In the genomic region with DNA sequence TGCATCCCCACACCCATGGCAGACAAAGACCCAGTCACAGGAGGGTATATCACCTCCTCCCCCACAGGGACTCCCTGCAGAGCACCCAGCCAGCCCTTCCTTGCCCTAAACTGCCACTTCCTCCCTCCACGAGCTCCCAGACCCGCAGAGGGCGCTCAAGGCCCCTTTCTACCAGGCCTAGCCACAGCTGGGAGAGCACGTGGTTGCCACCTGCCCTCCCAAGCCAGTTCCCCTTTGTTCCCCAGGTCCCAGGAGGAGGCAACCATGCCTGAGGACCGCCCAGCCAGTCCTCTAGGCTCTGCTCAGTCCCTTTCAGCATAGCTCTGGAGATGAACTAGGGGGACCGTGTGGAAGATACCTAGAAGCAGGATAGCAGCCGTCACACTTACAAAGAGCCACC, we compare ENCODE assay signal across 8 mouse cellular contexts. TPM values are rescaled to one million over a fixed set of nuclear protein-coding genes. Genes with fewer than 3 reads are reported as not detected.
A peak's percentile ranks its signal among the peaks of the same experiment; 100 is the strongest.
DNase-seq lines count a peak whose midpoint lies in the region; ATAC-seq and TF ChIP-seq lines count a peak whose summit lies in the region.

No protein-coding gene starts in this region.

- peak overlapping the region; percentile 27; the same call in 1 of the 2 replicates for H3K9ac ChIP-seq in ES-Bruce4 (ENCODE audit: low read depth, poor library complexity, severe bottlenecking)
- H3K9ac ChIP-seq in forebrain, embryonic 11.5 days (ENCODE audit: low read length) = peak overlapping the region; percentile 47
- no peak overlapping the region for H3K9ac ChIP-seq in heart, postnatal 0 days (replicated peaks; ENCODE audit: low read depth, low read length)

- 8% methylated on average over 7 of the region's 7 CpGs for WGBS in forebrain, embryonic 11.5 days
- WGBS in heart, postnatal 0 days = 16% methylated on average over 7 of the region's 7 CpGs
- WGBS in lung, adult 2 months = 21% methylated on average over 7 of the region's 7 CpGs

- no peaks in the 10 kb centered on the region for H3K36me3 ChIP-seq in ES-Bruce4 (ENCODE audit: control insufficient read depth, insufficient read depth, low read length, poor library complexity, severe bottlenecking)
- no peaks in the 10 kb centered on the region for H3K36me3 ChIP-seq in forebrain, embryonic 11.5 days (ENCODE audit: control insufficient read depth, insufficient read depth, low read length)
- H3K36me3 ChIP-seq in heart, postnatal 0 days (replicated peaks; ENCODE audit: control insufficient read depth, insufficient read depth, low read length) = no peaks in the 10 kb centered on the region

- no peak overlapping the region for H3K4me3 ChIP-seq in ES-Bruce4 (ENCODE audit: low read depth, low read length)
- H3K4me3 ChIP-seq in forebrain, embryonic 11.5 days (ENCODE audit: low read depth, low read length) = no peak overlapping the region
- H3K4me3 ChIP-seq in heart, postnatal 0 days (ENCODE audit: low read depth, low read length) = no peak overlapping the region
- no peak overlapping the region for H3K4me3 ChIP-seq in lung, adult 2 months (replicated peaks; ENCODE audit: extremely low read depth, low read depth, low read length)

- no peak for TF ChIP-seq EP300 in ES-Bruce4 (IDR thresholded peaks at IDR 0.05; ENCODE audit: insufficient read depth, low read depth, low read length)
- TF ChIP-seq EP300 in heart, postnatal 0 days (IDR thresholded peaks at IDR 0.05; ENCODE audit: low read depth) = peak; percentile 41; the same call in 1 of the 2 replicates

- DNase-seq in adrenal gland, postnatal 25 days = peak; percentile 87
- DNase-seq in forebrain, embryonic 11.5 days (ENCODE audit: low spot score) = peak; percentile 93
- peak; percentile 71 for DNase-seq in heart, postnatal 0 days (ENCODE audit: low spot score)
- peak; percentile 68 to 81 for DNase-seq in layer of hippocampus, adult 18-20 months (ENCODE audit: low spot score in 2 of 2)
- peak; percentile 90 for DNase-seq in lung, adult 2 months
- DNase-seq in retina, embryonic 14.5 days (ENCODE audit: low spot score) = peak; percentile 91
- peak; percentile 81 for DNase-seq in urinary bladder, adult 2 months (ENCODE audit: low spot score)

- peaks cover 11% of the 10 kb centered on the region for H3K4me1 ChIP-seq in ES-Bruce4 (ENCODE audit: control insufficient read depth, insufficient read depth, low read length)
- peaks cover 15% of the 10 kb centered on the region; the same call in 1 of the 2 replicates for H3K4me1 ChIP-seq in forebrain, embryonic 11.5 days (replicated peaks; ENCODE audit: control insufficient read depth, insufficient read depth, low read length)
- H3K4me1 ChIP-seq in heart, postnatal 0 days (ENCODE audit: control insufficient read depth, insufficient read depth) = peaks cover 25% of the 10 kb centered on the region
- H3K4me1 ChIP-seq in lung, adult 2 months (ENCODE audit: control insufficient read depth, insufficient read depth, low read length) = peaks cover 11% of the 10 kb centered on the region

- H3K4me2 ChIP-seq in forebrain, embryonic 11.5 days (ENCODE audit: low read depth, low read length, severe bottlenecking) = no peak overlapping the region
- no peak overlapping the region for H3K4me2 ChIP-seq in heart, postnatal 0 days (ENCODE audit: low read depth, low read length)

- no peak for TF ChIP-seq POLR2A in ES-Bruce4 (IDR thresholded peaks at IDR 0.05; ENCODE audit: insufficient read depth, low read length)
- 0 out of 2 replicates have a peak, but pooled peaks have one; percentile 13 for TF ChIP-seq POLR2A in lung, adult 2 months (IDR thresholded peaks at IDR 0.05; ENCODE audit: borderline replicate concordance, extremely low read depth, low read depth, low read length)

- H3K27ac ChIP-seq in ES-Bruce4 (ENCODE audit: insufficient read depth, low read length) = peak overlapping the region; percentile 51
- peak overlapping the region; percentile 48; the same call in 1 of the 2 replicates for H3K27ac ChIP-seq in forebrain, embryonic 11.5 days (ENCODE audit: low read depth, low read length)
- H3K27ac ChIP-seq in heart, postnatal 0 days (ENCODE audit: low read depth) = no peak overlapping the region

- H3K9me3 ChIP-seq in ES-Bruce4 (replicated peaks; ENCODE audit: control insufficient read depth, insufficient read depth, low read length, poor library complexity, severe bottlenecking) = no peaks in the 10 kb centered on the region
- no peaks in the 10 kb centered on the region for H3K9me3 ChIP-seq in forebrain, embryonic 11.5 days (ENCODE audit: control insufficient read depth, low read length)
- no peaks in the 10 kb centered on the region for H3K9me3 ChIP-seq in heart, postnatal 0 days (replicated peaks; ENCODE audit: control insufficient read depth, low read length)

- no peaks in the 10 kb centered on the region for H3K27me3 ChIP-seq in ES-Bruce4 (ENCODE audit: control insufficient read depth, insufficient read depth, low read length, poor library complexity, severe bottlenecking)
- no peaks in the 10 kb centered on the region for H3K27me3 ChIP-seq in forebrain, embryonic 11.5 days (ENCODE audit: control insufficient read depth, insufficient read depth, low read length)
- no peaks in the 10 kb centered on the region for H3K27me3 ChIP-seq in heart, postnatal 0 days (ENCODE audit: control insufficient read depth, insufficient read depth, low read length)

- TF ChIP-seq CTCF in ES-Bruce4 (IDR thresholded peaks at IDR 0.05; ENCODE audit: low read depth, low read length) = no peak
- peak; percentile 83 for TF ChIP-seq CTCF in heart, postnatal 0 days (IDR thresholded peaks at IDR 0.05; ENCODE audit: low read depth)
- TF ChIP-seq CTCF in lung, adult 2 months (IDR thresholded peaks at IDR 0.05; ENCODE audit: insufficient read depth, low read length) = peak; percentile 72

- peak; percentile 83 for ATAC-seq in forebrain, embryonic 11.5 days (replicated peaks; ENCODE audit: low FRiP score)
- ATAC-seq in heart, postnatal 0 days (ENCODE audit: insufficient read depth, low read depth) = peak; percentile 62

RNA-seq across cellular contexts. Expression of gene Ptma, which starts 17.1 kb away (rescaled TPM):
- polyA plus RNA-seq in ES-Bruce4 (2011; ENCODE audit: insufficient read depth, insufficient read length, low read depth, missing spikeins) = 3,893 and 3,930 TPM in 2 replicates
- 556 and 574 TPM in 2 replicates for total RNA-seq in adrenal gland, postnatal 25 days (2021)
- 3,230 and 3,412 TPM in 2 replicates for polyA plus RNA-seq in forebrain, embryonic 11.5 days (2014; fragmentation: Nextera tagmentation; extraction: Ambion mirVana)
- 379 and 399 TPM in 2 replicates for total RNA-seq in heart, postnatal 0 days (2014; rRNA removed; ENCODE audit: low replicate concordance)
- polyA plus RNA-seq in heart, postnatal 0 days (2015; fragmentation: Nextera tagmentation; extraction: Ambion mirVana) = 597 and 614 TPM in 2 replicates
- 100 to 1,000 TPM; 470 to 490 TPM for total RNA-seq in layer of hippocampus, adult 18-20 months (2021)
- 751 and 980 TPM in 2 replicates for polyA plus RNA-seq in lung, adult 2 months (2012; rRNA removed)
- polyA plus RNA-seq in urinary bladder, adult 2 months (2012; rRNA removed) = 836 and 1,054 TPM in 2 replicates
